In the genomic region with DNA sequence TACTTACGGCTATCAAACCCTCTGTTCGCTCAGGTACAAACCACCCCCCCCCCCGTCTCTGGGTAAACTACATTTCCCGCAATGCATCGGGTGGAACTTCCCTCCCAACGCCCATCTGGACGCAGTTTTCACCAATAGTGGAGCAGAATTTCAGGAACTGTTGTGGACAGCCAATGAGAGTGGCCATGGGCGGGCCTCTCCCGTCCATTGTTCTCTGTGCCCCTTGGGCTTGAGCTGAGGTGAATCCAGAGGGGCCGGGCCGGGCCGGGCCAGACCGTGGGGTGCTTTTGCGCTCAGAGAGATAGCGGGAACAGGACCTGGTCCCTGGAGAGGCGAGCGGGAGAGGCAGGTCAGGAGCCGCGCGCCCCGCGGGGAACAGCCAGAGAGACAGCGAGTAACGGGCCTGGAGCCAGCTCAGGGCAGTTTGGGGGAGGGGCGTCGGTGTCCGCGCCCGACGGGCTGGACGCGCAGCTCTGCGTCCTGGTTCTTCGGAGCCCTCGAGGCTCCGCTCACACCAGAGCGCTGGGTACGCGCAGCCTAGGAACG, we compare ENCODE assay signal across 7 mouse cellular contexts. TPM values are rescaled to one million over a fixed set of nuclear protein-coding genes. Genes with fewer than 3 reads are reported as not detected.
DNase-seq lines count a peak whose midpoint lies in the region; ATAC-seq lines count a peak whose summit lies in the region.

A gene (plus strand): TSS at position 192 of the 546 bp plus-strand sequence.

- H3K36me3 ChIP-seq in embryonic facial prominence, embryonic 12.5 days = peaks cover 27% of the 10 kb centered on the region
- peaks cover 13% of the 10 kb centered on the region for H3K36me3 ChIP-seq in limb, embryonic 11.5 days (ENCODE audit: control insufficient read depth, insufficient read depth, low read length)
- H3K36me3 ChIP-seq in midbrain, embryonic 14.5 days (ENCODE audit: control insufficient read depth, insufficient read depth, low read length) = peaks cover 23% of the 10 kb centered on the region

- peak within 1 kb of the TSS; percentile 81 for H3K4me2 ChIP-seq in embryonic facial prominence, embryonic 12.5 days (replicated peaks)
- H3K4me2 ChIP-seq in limb, embryonic 11.5 days (ENCODE audit: low read depth, severe bottlenecking) = peak within 1 kb of the TSS; percentile 80
- H3K4me2 ChIP-seq in midbrain, embryonic 14.5 days (ENCODE audit: low read length) = peak within 1 kb of the TSS; percentile 81

- H3K4me1 ChIP-seq in embryonic facial prominence, embryonic 12.5 days = peaks cover 21% of the 10 kb centered on the region
- peaks cover 3% of the 10 kb centered on the region; the same call in 1 of the 2 replicates for H3K4me1 ChIP-seq in limb, embryonic 11.5 days (ENCODE audit: control insufficient read depth, insufficient read depth, low read length)
- H3K4me1 ChIP-seq in midbrain, embryonic 14.5 days (ENCODE audit: control insufficient read depth, insufficient read depth, low read length) = peaks cover 43% of the 10 kb centered on the region

- no peaks in the 10 kb centered on the region for H3K27me3 ChIP-seq in embryonic facial prominence, embryonic 12.5 days
- H3K27me3 ChIP-seq in limb, embryonic 11.5 days (ENCODE audit: control insufficient read depth, insufficient read depth, low read length) = no peaks in the 10 kb centered on the region
- no peaks in the 10 kb centered on the region for H3K27me3 ChIP-seq in midbrain, embryonic 14.5 days (ENCODE audit: control insufficient read depth, insufficient read depth, low read length)

- H3K9ac ChIP-seq in embryonic facial prominence, embryonic 12.5 days = peak within 1 kb of the TSS; percentile 92
- peak within 1 kb of the TSS; percentile 99 for H3K9ac ChIP-seq in limb, embryonic 11.5 days (ENCODE audit: low read length)
- peak within 1 kb of the TSS; percentile 94 for H3K9ac ChIP-seq in midbrain, embryonic 14.5 days (replicated peaks; ENCODE audit: low read length)

- H3K27ac ChIP-seq in embryonic facial prominence, embryonic 12.5 days = peak within 1 kb of the TSS; percentile 88
- peak within 1 kb of the TSS; percentile 83 for H3K27ac ChIP-seq in limb, embryonic 11.5 days (replicated peaks; ENCODE audit: low read depth, low read length)
- peak within 1 kb of the TSS; percentile 96 for H3K27ac ChIP-seq in midbrain, embryonic 14.5 days (replicated peaks; ENCODE audit: low read depth, low read length)

- H3K9me3 ChIP-seq in embryonic facial prominence, embryonic 12.5 days = no peaks in the 10 kb centered on the region
- H3K9me3 ChIP-seq in limb, embryonic 11.5 days (ENCODE audit: control insufficient read depth, low read length) = no peaks in the 10 kb centered on the region
- H3K9me3 ChIP-seq in midbrain, embryonic 14.5 days (ENCODE audit: control insufficient read depth, low read length) = no peaks in the 10 kb centered on the region

- peak; percentile 98 for ATAC-seq in embryonic facial prominence, embryonic 12.5 days (ENCODE audit: insufficient number of reproducible peaks, insufficient read depth, low FRiP score, low TSS enrichment)
- ATAC-seq in limb, embryonic 11.5 days (ENCODE audit: insufficient number of reproducible peaks, low FRiP score, low TSS enrichment, low read depth) = peak; percentile 97
- peak; percentile 98 for ATAC-seq in midbrain, embryonic 14.5 days (ENCODE audit: low FRiP score, low TSS enrichment)

- WGBS in embryonic facial prominence, embryonic 12.5 days = under 1% methylated on average over 40 of the region's 40 CpGs
- WGBS in limb, embryonic 11.5 days = under 1% methylated on average over 40 of the region's 40 CpGs
- under 1% methylated on average over 40 of the region's 40 CpGs for WGBS in midbrain, embryonic 14.5 days

- peak; percentile 82 for DNase-seq in adrenal gland, postnatal 25 days
- DNase-seq in heart, adult 11 months = peak; percentile 100
- peak; percentile 93 for DNase-seq in kidney, adult 18-20 months
- peak; percentile 94 for DNase-seq in limb, embryonic 11.5 days (ENCODE audit: low spot score)
- DNase-seq in midbrain, embryonic 14.5 days = peak; percentile 97
- peak; percentile 77 to 78 for DNase-seq in spleen, adult 18-20 months

- H3K4me3 ChIP-seq in embryonic facial prominence, embryonic 12.5 days = peak within 1 kb of the TSS; percentile 84
- H3K4me3 ChIP-seq in limb, embryonic 11.5 days (ENCODE audit: low read depth, low read length) = peak within 1 kb of the TSS; percentile 90
- H3K4me3 ChIP-seq in midbrain, embryonic 14.5 days (replicated peaks; ENCODE audit: low read depth, low read length) = peak within 1 kb of the TSS; percentile 85

RNA-seq across cellular contexts. Expression of the gene that starts here (rescaled TPM):
- total RNA-seq in adrenal gland, postnatal 25 days (2021) = 8.0 and 8.7 TPM in 2 replicates
- 3.6 and 5.2 TPM in 2 replicates for polyA plus RNA-seq in embryonic facial prominence, embryonic 12.5 days (2016; fragmentation: Nextera tagmentation; extraction: Ambion mirVana)
- 5.4 and 5.5 TPM in 2 replicates for polyA plus RNA-seq in limb, embryonic 11.5 days (2014; fragmentation: Nextera tagmentation; extraction: Ambion mirVana)
- polyA plus RNA-seq in midbrain, embryonic 14.5 days (2014; fragmentation: Nextera tagmentation; extraction: Ambion mirVana) = 5.8 and 7.1 TPM in 2 replicates

Comparison
In these comparisons a context has a peak if more than half of its experiments do, and no peak if none do; other contexts are left out.
1. Peak in every context shown above with its lines: DNase-seq, ATAC-seq, H3K4me3 ChIP-seq and H3K27ac ChIP-seq.